ENCODE assay signal across 21 mouse cellular contexts in the genomic region with DNA sequence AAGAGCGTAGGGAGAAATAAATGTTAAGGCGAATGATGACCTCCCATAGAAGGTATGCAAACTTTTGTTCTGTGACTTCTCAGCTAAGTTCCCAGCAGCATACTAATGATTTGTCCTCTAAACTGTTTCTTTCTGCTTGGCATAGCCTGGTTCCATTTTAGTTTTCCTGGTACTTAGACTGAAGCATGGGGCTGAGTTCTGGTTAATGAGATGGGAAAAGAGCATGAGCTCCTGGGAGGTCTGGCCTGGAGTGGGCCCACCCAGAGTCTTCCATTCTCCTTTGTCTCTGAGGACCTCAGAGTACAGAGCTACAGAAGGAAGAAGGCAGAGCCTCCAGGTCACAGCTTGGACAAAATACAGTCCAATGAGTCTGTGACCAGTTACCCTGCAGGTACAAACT.
A peak's percentile ranks its signal among the peaks of the same experiment; 100 is the strongest.
DNase-seq lines count a peak whose midpoint lies in the region; ATAC-seq and TF ChIP-seq lines count a peak whose summit lies in the region.
"Had no signal": no experiment of that assay in that cellular context is flagged by ENCODE, and none has a peak within 500 bp of the region (broad histone marks: within the 10 kb centered on the region; RNA-seq: fewer than 3 reads in every experiment).

No protein-coding gene starts in this region.

- peak overlapping the region; percentile 78 for H3K27ac ChIP-seq in layer of hippocampus, adult 2 months
- H3K27ac ChIP-seq: forebrain, embryonic 15.5 days; heart, embryonic 13.5 days; liver, embryonic 12.5 days; lung, embryonic 15.5 days; midbrain, embryonic 13.5 days had no signal

- H3K4me3 ChIP-seq in layer of hippocampus, adult 2 months = no peak overlapping the region
- H3K4me3 ChIP-seq: forebrain, embryonic 15.5 days; heart, embryonic 13.5 days; liver, embryonic 12.5 days; lung, embryonic 15.5 days; midbrain, embryonic 13.5 days had no signal

- peak; percentile 73 for ATAC-seq in frontal cortex, adult (ENCODE audit: low TSS enrichment)
- ATAC-seq: activated CD4-positive, CD25-positive, alpha-beta regulatory T cell, adult 4 months; forebrain, embryonic 15.5 days; liver, embryonic 12.5 days; midbrain, embryonic 13.5 days; Patski had no signal

- no peak for TF ChIP-seq CTCF in layer of hippocampus, adult 2 months (conservative IDR thresholded peaks at IDR 0.05)

- no peak for DNase-seq in frontal cortex, postnatal 25 days (ENCODE audit: low spot score in 2 of 2)
- DNase-seq in frontal cortex, adult 2 months (ENCODE audit: extremely low spot score in 1 of 2, low spot score in 1 of 2) = peak; percentile 18 to 25
- peak; percentile 12 to 49 for DNase-seq in layer of hippocampus, adult 2 months (ENCODE audit: low spot score in 2 of 2)
- DNase-seq in left cerebral cortex, adult 9 months (ENCODE audit: low spot score in 2 of 2) = peak; percentile 14 to 20
- no peak for DNase-seq in urinary bladder, postnatal 36 days (ENCODE audit: low spot score in 2 of 2)
- no peak for DNase-seq in lung, postnatal 10 days
- DNase-seq in c-Kit-positive CD71-positive TER-119-positive erythroid progenitor cells, embryonic 14.5 days (ENCODE audit: low spot score) = no peak
- DNase-seq: adrenal gland, postnatal 36 days; cerebellum, postnatal 25 days; heart, postnatal 36 days; kidney, adult 2 months; kidney, postnatal 25 days; thymus, postnatal 14 days had no signal

Comparison
In these comparisons a context has a peak if more than half of its experiments do, and no peak if none do; other contexts are left out.
1. DNase-seq: peak in frontal cortex, adult 2 months (2 of 2), layer of hippocampus, adult 2 months (2 of 2) and left cerebral cortex, adult 9 months (2 of 2); none in frontal cortex, postnatal 25 days (0 of 2), urinary bladder, postnatal 36 days (0 of 2), lung, postnatal 10 days (single experiment) and c-Kit-positive CD71-positive TER-119-positive erythroid progenitor cells, embryonic 14.5 days (single experiment).